Mouse (Mus musculus) liver, adult 2 months (tissue): ENCODE results near the gene Lipo2. TPM values are rescaled to one million over a fixed set of nuclear protein-coding genes. Genes with fewer than 3 reads are reported as not detected.
"Not testable (repeated sequence)": the region's sequence is repeated elsewhere in the genome, so short reads cannot be mapped to it uniquely, and the experiment has no call there.

ENCODE experiments used
- DNase-seq: peaks from one replicate; pipeline ENCODE4 v3.0.0-alpha.2; 2011; ENCODE audit warnings: low read depth, low spot score; ENCODE audit errors: extremely low read depth
- H3K27ac ChIP-seq: fragments of 200-500 bp; replicated peaks from 2 replicates; pipeline ENCODE4 v1.5.1; 2012; ENCODE audit warnings: low read depth, mild to moderate bottlenecking, control low read depth, inconsistent platforms, low read length; ENCODE audit not compliant: insufficient read depth
- H3K27me3 ChIP-seq: fragments of 200-500 bp; 2 replicates; pipeline ENCODE4 v1.6.1; 2012; ENCODE audit warnings: mild to moderate bottlenecking, moderate library complexity, low read length, inconsistent platforms; ENCODE audit not compliant: control insufficient read depth, insufficient read depth
- H3K36me3 ChIP-seq: fragments of 200-500 bp; 2 replicates; pipeline ENCODE4 v1.6.1; 2012; ENCODE audit warnings: low read length, inconsistent platforms; ENCODE audit not compliant: control insufficient read depth, insufficient read depth
- H3K4me1 ChIP-seq: fragments of 200-500 bp; 2 replicates; pipeline ENCODE4 v1.6.1; 2011; ENCODE audit warnings: low read length; ENCODE audit not compliant: control insufficient read depth, insufficient read depth
- H3K4me3 ChIP-seq: fragments of 200-500 bp; 2 replicates; pipeline ENCODE4 v1.5.1; 2011; ENCODE audit warnings: low read depth, mild to moderate bottlenecking, control low read depth, low read length, moderate library complexity; ENCODE audit not compliant: insufficient read depth
- H3K79me2 ChIP-seq: fragments of 200-500 bp; 2 replicates; pipeline ENCODE4 v1.6.1; 2012; ENCODE audit warnings: inconsistent platforms, mild to moderate bottlenecking, low read length, moderate library complexity; ENCODE audit not compliant: control insufficient read depth, insufficient read depth
- H3K9ac ChIP-seq: fragments of 200-500 bp; 2 replicates; pipeline ENCODE4 v1.6.1; 2012; ENCODE audit warnings: low read depth, mild to moderate bottlenecking, control low read depth, inconsistent platforms, low read length
- CTCF ChIP-seq: fragments of 200-500 bp; IDR thresholded peaks from 2 replicates; pipeline ENCODE4 v1.5.1; 2011; ENCODE audit warnings: low read depth, low read length, control low read depth
- POLR2A ChIP-seq: fragments of 200-500 bp; IDR thresholded peaks from 2 replicates; pipeline ENCODE4 v1.6.1; 2011; ENCODE audit warnings: low read length, control low read depth; ENCODE audit not compliant: insufficient read depth; ENCODE audit errors: extremely low read depth
- WGBS: fragments of 180-500 bp; shearing (Covaris S2); methylation state at CpG from one replicate; pipeline ENCODE4 v1.1.7; 2018; 5-methylcytosine and 5-hydroxymethylcytosine counted together
- polyA plus RNA-seq: library from polyadenylated mRNA; depleted of rRNA; stranded (reverse); fragments of >200 nt; gene quantifications from 2 replicates; pipeline ENCODE4 v1.2.3, GENCODE M21; 2012; rRNA removed
- total RNA-seq: library from RNA; depleted of rRNA; stranded (reverse); fragments of >200 nt; gene quantifications from 2 replicates; pipeline ENCODE4 v1.2.3, GENCODE M21; 2014; rRNA removed

The Lipo2 gene
- total RNA-seq, result not detected in 2 replicates
- not detected in 2 replicates for polyA plus RNA-seq

DNA sequence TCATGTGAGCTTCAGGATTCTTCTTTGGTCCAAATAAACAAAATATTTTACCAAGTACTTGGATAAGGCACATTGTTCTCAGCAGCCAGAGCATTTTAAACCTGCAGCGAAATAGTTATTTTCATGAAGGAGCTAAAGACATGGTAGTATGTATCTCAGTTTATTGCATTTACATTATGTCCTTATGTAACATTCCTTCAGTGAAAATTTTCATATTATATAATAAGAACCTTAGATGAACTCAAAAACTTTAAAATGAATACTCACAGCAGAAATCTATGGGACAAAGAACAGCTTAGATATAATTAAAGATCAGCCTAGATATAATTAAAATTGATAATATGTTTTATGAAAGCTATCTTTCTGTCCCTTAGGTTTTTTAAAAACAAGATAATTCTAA lies at the start of gene Lipo2:
Gene Lipo2, minus strand, starts transcription at position 101 of the 400 bp plus-strand sequence.
- 93% methylated on average over 1 of the region's 1 CpGs for WGBS

DNA sequence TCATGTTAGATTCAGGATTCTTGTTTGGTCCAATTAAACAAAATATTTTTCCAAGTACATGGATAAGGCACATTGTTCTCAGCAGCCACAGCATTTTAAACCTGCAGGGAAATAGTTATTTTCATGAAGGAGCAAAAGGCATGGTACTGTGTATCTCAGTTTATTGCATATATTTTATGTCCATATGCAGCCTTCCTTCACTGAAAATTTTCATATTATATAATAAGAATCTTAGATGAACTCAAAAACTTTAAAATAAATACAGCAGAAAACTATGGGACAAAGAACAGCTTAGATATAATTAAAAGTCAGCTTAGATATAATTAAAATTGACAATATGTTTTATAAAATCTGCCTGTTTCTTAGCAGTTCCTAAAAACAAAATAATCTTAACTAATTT lies 36.2 kb upstream of the Lipo2 start, which contains the start of gene Lipo1:
Gene Lipo1, minus strand, starts transcription at position 101 of the 400 bp plus-strand sequence.
- H3K4me3 ChIP-seq, H3K4me1 ChIP-seq, H3K79me2 ChIP-seq, H3K27me3 ChIP-seq, DNase-seq, H3K9ac ChIP-seq, H3K36me3 ChIP-seq, H3K27ac ChIP-seq: not testable (repeated sequence)

More for the DNA sequence above, at the start of gene Lipo2:
- not testable (repeated sequence) for H3K27ac ChIP-seq, H3K36me3 ChIP-seq, H3K4me1 ChIP-seq, DNase-seq, H3K27me3 ChIP-seq, H3K4me3 ChIP-seq, H3K9ac ChIP-seq, H3K79me2 ChIP-seq

DNA sequence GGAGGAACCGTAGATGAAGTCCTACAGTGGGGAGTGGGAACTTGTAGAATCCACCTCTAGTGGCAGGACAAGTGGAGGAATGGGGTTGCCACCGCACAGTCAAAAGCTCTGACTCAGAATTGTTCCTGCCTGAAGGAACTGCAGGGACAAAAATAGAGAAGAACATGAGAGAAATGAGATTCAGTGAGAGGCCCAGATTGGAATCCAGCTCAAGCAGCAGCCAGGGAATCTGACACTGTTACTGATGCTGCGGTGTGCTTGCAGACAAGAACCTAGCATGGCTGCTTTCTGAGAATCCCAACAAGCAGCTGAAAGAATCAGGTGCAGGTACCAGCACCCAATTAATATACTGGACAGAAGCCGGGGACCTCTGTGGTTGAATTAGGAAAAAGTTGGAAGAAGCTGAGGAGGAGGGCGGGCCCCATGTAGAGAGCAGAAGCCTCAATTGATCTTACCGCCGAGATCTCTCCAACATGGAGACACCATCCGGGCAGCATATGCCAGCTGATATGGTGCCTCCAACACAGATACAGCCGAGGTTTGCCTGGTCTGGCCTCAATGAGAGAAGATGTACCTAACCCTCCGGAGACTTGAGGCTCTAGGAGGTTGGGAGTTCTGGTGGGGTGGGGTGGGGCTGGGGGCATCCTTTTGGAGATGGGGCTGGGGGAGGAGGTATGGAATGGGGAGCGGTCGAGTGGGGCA lies 35.6 kb upstream of the Lipo2 start:
- Histone ChIP-seq H3K4me1 (no peaks in the 10 kb centered on the region), H3K36me3 (no peaks in the 10 kb centered on the region), H3K79me2 (no peaks in the 10 kb centered on the region), H3K4me3 (no peak overlapping the region), H3K27me3 (no peaks in the 10 kb centered on the region), H3K27ac (no peak overlapping the region), H3K9ac (no peak overlapping the region)
- DNase-seq, result no peak
- 88% methylated on average over 12 of the region's 12 CpGs for WGBS
- TF ChIP-seq POLR2A (no peak), CTCF (no peak)

DNA sequence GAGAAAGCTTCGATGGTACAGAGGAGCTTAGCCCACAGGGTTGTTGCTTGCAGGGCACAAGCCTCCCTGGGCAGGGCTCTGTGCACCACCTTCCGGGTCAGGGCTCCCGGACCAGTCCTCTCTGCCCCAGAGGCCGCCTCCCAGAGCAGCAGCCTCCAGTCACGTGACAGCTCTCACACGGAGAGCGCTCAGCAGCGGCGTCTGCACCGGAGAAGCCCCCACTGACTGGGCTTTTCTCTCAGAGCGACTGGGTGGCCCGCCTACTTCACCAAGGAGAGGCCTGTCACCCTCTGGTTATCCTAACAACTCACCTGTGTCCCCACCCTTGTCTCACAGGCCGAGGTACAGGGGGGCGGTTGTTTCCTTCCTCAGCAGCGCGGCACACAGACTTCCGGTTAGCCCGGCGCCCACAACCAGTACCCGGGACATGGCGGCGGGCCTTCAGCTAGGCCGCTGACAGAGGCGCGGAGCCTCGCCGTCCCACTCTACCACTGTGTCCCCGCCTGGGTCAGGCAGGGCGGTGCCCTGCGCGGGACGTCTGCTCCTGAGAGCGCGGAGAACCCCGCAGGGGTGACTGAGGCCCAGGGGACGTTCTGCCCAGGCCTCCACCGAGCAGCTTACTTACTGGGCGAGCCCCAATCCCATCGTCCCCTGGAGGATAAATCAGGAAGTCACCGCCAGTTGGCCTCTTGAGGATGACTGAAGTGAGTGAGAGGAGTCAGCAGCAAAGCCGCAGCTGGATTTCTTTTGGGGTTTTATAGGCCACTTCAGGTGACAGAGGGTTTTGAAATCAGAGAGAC lies 10.3 kb upstream of the Lipo2 start, which contains the start of gene Lipo3:
Gene Lipo3, minus strand, starts transcription at position 665 of the 800 bp plus-strand sequence.
- not testable (repeated sequence) for H3K79me2 ChIP-seq, H3K9ac ChIP-seq, H3K36me3 ChIP-seq, H3K27me3 ChIP-seq, H3K4me3 ChIP-seq, DNase-seq, H3K4me1 ChIP-seq, H3K27ac ChIP-seq
- WGBS, result 36% methylated on average over 13 of the region's 41 CpGs

Other genes with a start within 250 kb of the Lipo2 start
- not detected in 2 replicates for gene Lipo4, start 233.6 kb downstream of the Lipo2 start, total RNA-seq
- gene Lipo4, start 233.6 kb downstream of the Lipo2 start, polyA plus RNA-seq, result not detected in 2 replicates
- not detected in 2 replicates for gene Gm8978, start 126.1 kb downstream of the Lipo2 start, total RNA-seq
- gene Gm8978, start 126.1 kb downstream of the Lipo2 start, polyA plus RNA-seq, result not detected in 2 replicates
- 3.7 and 4.1 TPM in 2 replicates for gene Lipo3, start 10.6 kb upstream of the Lipo2 start, total RNA-seq
- 0.81 and 0.85 TPM in 2 replicates for gene Lipo3, start 10.6 kb upstream of the Lipo2 start, polyA plus RNA-seq
- not detected in 2 replicates for gene Lipo1, start 36.1 kb upstream of the Lipo2 start, total RNA-seq
- gene Lipo1, start 36.1 kb upstream of the Lipo2 start, polyA plus RNA-seq, result not detected in 2 replicates
- gene Lipf, start 209.8 kb upstream of the Lipo2 start, total RNA-seq, result not detected in 2 replicates
- gene Lipf, start 209.8 kb upstream of the Lipo2 start, polyA plus RNA-seq, result not detected in 2 replicates